ENCODE assay signal across 8 mouse cellular contexts in genomic region chr11:60779673-60780189, GRCm38 (mm10). TPM values are rescaled to one million over a fixed set of nuclear protein-coding genes. Genes with fewer than 3 reads are reported as not detected.
DNase-seq lines count a peak whose midpoint lies in the region; TF ChIP-seq lines count a peak whose summit lies in the region.

No protein-coding gene starts in this region.

- 91% methylated on average over 10 of the region's 10 CpGs for WGBS in hindbrain, embryonic 10.5 days

- no peaks in the 10 kb centered on the region for H3K27me3 ChIP-seq in hindbrain, embryonic 10.5 days (ENCODE audit: insufficient read depth, poor library complexity, severe bottlenecking)

- peaks cover 33% of the 10 kb centered on the region for H3K36me3 ChIP-seq in ES-E14 (ENCODE audit: control insufficient read depth, insufficient read depth, low read length, poor library complexity, severe bottlenecking)
- H3K36me3 ChIP-seq in hindbrain, embryonic 10.5 days: peaks cover 63% of the 10 kb centered on the region

- peak overlapping the region; percentile 8 for H3K9ac ChIP-seq in ES-E14 (ENCODE audit: insufficient read depth, low read depth, low read length, poor library complexity, severe bottlenecking)

- in situ Hi-C loops in ES-E14 (cut with MboI; ENCODE audit: low sequenced_read_pairs in 2 of 2, unreplicated experiment in 2 of 2): no loop called here

- no peaks in the 10 kb centered on the region for H3K9me3 ChIP-seq in ES-E14 (ENCODE audit: control insufficient read depth, insufficient read depth, low read depth, low read length)
- H3K9me3 ChIP-seq in hindbrain, embryonic 10.5 days: no peaks in the 10 kb centered on the region

- H3K4me3 ChIP-seq in ES-E14 (ENCODE audit: insufficient read depth in 1 of 2, low read depth in 1 of 2, low read length in 2 of 2, poor library complexity in 1 of 2, severe bottlenecking in 1 of 2): peak overlapping the region in 1 of 2 experiments; percentile 17; a peak in 2 of 4 replicates
- H3K4me3 ChIP-seq in hindbrain, embryonic 10.5 days: peak overlapping the region; percentile 81

- H3K27ac ChIP-seq in ES-E14 (ENCODE audit: insufficient read depth, low read depth, low read length, poor library complexity, severe bottlenecking): no peak overlapping the region
- no peak overlapping the region for H3K27ac ChIP-seq in hindbrain, embryonic 10.5 days

- peaks cover 5 to 9% of the 10 kb centered on the region in 2 experiments; a peak in 3 of 4 replicates for H3K4me1 ChIP-seq in ES-E14 (ENCODE audit: control insufficient read depth in 2 of 2, insufficient read depth in 2 of 2, low read length in 2 of 2, poor library complexity in 1 of 2)
- peaks cover 69% of the 10 kb centered on the region for H3K4me1 ChIP-seq in hindbrain, embryonic 10.5 days (replicated peaks)

- intact Hi-C loops in heart, postnatal 25 days (cut with DNase I): loop anchor here (2.0 to 5.0 kb wide), 4 partner anchors 53 to 242 kb away; partner anchors contain the start of genes Alkbh5 and Tmem11

- peak; percentile 90 for DNase-seq in heart, adult 11 months
- no peak for DNase-seq in heart, postnatal 25 days (ENCODE audit: low spot score)
- DNase-seq in ES-E14 (ENCODE audit: low read depth, low spot score): no peak
- no peak for DNase-seq in hindbrain, embryonic 10.5 days (ENCODE audit: low spot score)
- DNase-seq in lung, postnatal 36 days: peak; percentile 12
- DNase-seq in thymus, postnatal 25 days: no peak
- DNase-seq in urinary bladder, postnatal 4 days (ENCODE audit: low spot score in 2 of 2): no peak
- no peak for DNase-seq in urinary bladder, adult 18-20 months (ENCODE audit: low spot score in 2 of 2)

TF ChIP-seq in ES-E14, 5 proteins besides CTCF, POLR2A, EP300 and RAD21:
- TF ChIP-seq ZNF384 (IDR thresholded peaks at IDR 0.05; ENCODE audit: low read depth, low read length) (no peak), HCFC1 (IDR thresholded peaks at IDR 0.05; ENCODE audit: borderline replicate concordance, insufficient read depth, low read length) (no peak), CHD2 (IDR thresholded peaks at IDR 0.05; ENCODE audit: low read depth, low read length) (no peak), MAFK (IDR thresholded peaks at IDR 0.05; ENCODE audit: insufficient read depth, low read depth, low read length) (no peak), ZC3H11A (IDR thresholded peaks at IDR 0.05; ENCODE audit: borderline replicate concordance, low read depth, low read length) (no peak)

RNA-seq across cellular contexts. Expression of gene Smcr8, which starts 2.4 kb away (rescaled TPM):
- total RNA-seq in heart, postnatal 25 days (2021): 10 to 100 TPM; 13.4 to 16.3 TPM
- 23.1 and 27.4 TPM in 2 replicates for total RNA-seq in ES-E14 (2012; rRNA removed)
- polyA plus RNA-seq in hindbrain, embryonic 10.5 days (2016; fragmentation: Nextera tagmentation; extraction: Ambion mirVana): 6.9 and 8.4 TPM in 2 replicates

RNA-seq across cellular contexts. Expression of gene Top3a, which starts 2.6 kb away (rescaled TPM):
- 1 to 10 TPM; 4.1 to 4.2 TPM for total RNA-seq in heart, postnatal 25 days (2021)
- 19.7 and 20.0 TPM in 2 replicates for total RNA-seq in ES-E14 (2012; rRNA removed)
- 17.8 and 24.3 TPM in 2 replicates for polyA plus RNA-seq in hindbrain, embryonic 10.5 days (2016; fragmentation: Nextera tagmentation; extraction: Ambion mirVana)

RNA-seq across cellular contexts. Expression of gene Shmt1, which starts 31.8 kb away (rescaled TPM):
- total RNA-seq in heart, postnatal 25 days (2021): 10 to 100 TPM in 1 of 2 experiments, 1 to 10 TPM in 1; 5.1 to 12.6 TPM
- 103 and 115 TPM in 2 replicates for total RNA-seq in ES-E14 (2012; rRNA removed)
- 60.0 and 78.6 TPM in 2 replicates for polyA plus RNA-seq in hindbrain, embryonic 10.5 days (2016; fragmentation: Nextera tagmentation; extraction: Ambion mirVana)

RNA-seq across cellular contexts. Expression of gene Dhrs7b, which starts 50.7 kb away (rescaled TPM):
- total RNA-seq in heart, postnatal 25 days (2021): 10 to 100 TPM; 20.1 to 20.8 TPM
- total RNA-seq in ES-E14 (2012; rRNA removed): 102 and 142 TPM in 2 replicates
- 31.4 and 33.0 TPM in 2 replicates for polyA plus RNA-seq in hindbrain, embryonic 10.5 days (2016; fragmentation: Nextera tagmentation; extraction: Ambion mirVana)

RNA-seq across cellular contexts. Expression of gene Mief2, which starts 51.5 kb away (rescaled TPM):
- 10 to 100 TPM; 31.6 to 32.9 TPM for total RNA-seq in heart, postnatal 25 days (2021)
- 24.8 and 39.2 TPM in 2 replicates for total RNA-seq in ES-E14 (2012; rRNA removed)
- 14.8 and 16.9 TPM in 2 replicates for polyA plus RNA-seq in hindbrain, embryonic 10.5 days (2016; fragmentation: Nextera tagmentation; extraction: Ambion mirVana)

Comparison
In these comparisons a context has a peak if more than half of its experiments do, and no peak if none do; other contexts are left out.
1. DNase-seq: peak in heart, adult 11 months (single experiment) and lung, postnatal 36 days (single experiment); none in heart, postnatal 25 days (single experiment), ES-E14 (single experiment), hindbrain, embryonic 10.5 days (single experiment), thymus, postnatal 25 days (single experiment), urinary bladder, postnatal 4 days (0 of 2) and urinary bladder, adult 18-20 months (0 of 2).